Mouse (Mus musculus) ovary, postnatal 36 days (tissue): ENCODE measurements around the gene Ccdc40.

ENCODE experiments used
- DNase-seq: peaks from one replicate; pipeline ENCODE4 v3.0.0; 2022; ENCODE audit warnings: low spot score, mixed read lengths

Gene Ccdc40

DNA sequence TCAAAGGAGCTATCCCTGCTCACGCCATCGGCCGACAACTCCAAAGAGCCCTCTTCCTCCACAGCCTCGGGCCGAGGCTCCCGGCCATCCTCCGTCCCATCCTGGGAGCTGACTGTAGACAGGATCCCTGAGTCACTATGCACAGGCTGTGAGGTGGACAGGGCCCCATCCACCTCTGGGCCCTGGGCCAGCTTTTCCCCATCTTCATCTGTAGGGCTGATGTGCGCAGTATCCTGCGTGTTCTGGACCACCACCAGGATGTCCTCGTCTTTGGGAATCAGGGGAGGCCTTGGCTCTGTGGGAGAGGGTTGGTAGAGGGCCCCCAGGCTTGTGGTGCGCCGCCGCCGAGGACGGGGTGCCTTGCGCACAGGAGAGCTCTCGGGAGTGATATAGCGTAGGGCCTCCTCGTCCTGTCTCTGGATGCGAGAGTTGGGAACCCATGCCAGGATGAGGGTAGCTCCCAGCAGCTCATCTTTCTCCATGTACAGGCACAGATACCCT lies 19.5 kb upstream of the Ccdc40 start:
- DNase-seq, result no peak

DNA sequence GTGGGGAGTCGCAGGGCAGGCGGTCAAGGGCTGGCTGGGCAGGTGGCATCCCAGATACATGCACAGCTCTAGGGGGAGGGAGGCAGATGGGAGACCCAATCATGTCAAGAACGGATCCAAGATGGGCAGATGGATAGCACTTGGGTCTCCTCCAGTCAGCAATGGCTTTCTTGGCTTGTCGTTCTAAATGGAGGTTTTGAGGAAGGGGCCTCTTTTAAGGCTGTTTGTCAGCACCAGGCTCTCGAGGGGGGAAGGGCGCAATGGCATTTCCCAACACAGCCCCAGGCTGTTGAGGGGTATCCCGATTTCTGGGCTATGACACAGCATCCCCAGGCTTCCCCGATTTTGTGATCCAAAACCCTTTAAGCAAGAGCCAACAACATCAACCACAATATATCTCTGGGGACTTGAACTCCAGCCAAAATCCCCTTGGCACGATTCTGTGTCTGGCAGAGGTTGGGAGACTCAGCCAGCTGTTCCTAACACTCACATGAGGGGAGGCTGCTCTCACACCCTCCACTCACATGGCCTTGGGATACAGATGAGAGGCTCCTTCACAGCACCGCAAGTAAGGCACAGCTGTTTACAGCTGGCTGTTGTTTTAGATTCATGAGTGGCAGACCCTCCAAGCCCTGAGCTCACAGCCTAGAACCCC lies 18.9 kb upstream of the Ccdc40 start:
- no peak for DNase-seq

- DNase-seq, result peak; percentile 74
These were observed 17.9 kb upstream of the Ccdc40 start for GRCm38 (mm10) chr11:119210321-119211100.

- no peak for DNase-seq
These were observed 16.6 kb upstream of the Ccdc40 start for GRCm38 (mm10) chr11:119211604-119212309.

GRCm38 (mm10) chr11:119213166-119213885 lies 15.0 kb upstream of the Ccdc40 start:
- peak; percentile 28 for DNase-seq

DNA sequence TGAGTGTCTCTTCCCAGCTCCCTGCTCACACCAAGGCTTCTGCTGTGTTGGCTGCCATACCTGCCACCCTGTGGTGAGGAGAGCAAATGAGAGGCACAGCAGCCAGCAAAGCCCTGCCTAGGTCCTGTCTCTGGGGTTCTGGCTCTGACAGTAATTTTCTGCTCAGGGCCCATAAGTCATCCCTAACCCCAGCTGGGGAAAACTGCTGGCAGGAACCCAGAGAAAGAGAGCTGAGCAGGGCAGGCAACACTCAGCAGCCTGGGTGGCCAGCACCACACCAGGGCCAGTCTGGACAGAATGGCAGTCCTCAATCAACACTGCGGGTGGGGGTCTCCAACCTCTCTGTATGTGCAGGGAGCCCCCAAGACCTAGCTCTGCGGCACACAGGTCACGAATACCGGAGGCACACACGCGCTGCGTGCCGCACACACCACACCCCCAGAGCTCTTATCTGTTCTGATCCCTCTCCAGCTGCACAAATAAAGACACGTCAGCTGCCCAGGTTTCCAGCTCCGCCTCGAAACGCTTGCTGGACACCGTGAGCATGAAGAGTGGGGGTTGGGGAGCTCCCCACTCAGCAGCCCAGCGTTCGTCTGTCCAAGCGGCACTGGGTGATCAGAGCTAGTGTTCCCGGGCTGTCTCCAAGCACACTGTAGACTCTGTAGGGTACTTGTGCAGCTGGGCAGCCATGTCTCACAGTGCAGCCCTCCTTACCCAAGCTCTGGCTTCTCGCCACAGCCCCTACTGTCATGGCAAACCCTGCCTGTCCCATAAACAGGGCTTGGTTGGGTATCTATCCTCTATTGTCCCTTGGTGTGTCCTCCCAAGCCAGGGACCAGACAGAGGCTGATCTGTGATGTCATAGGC lies 13.1 kb upstream of the Ccdc40 start:
- peak; percentile 60 for DNase-seq

GRCm38 (mm10) chr11:119215905-119216507 lies 12.4 kb upstream of the Ccdc40 start:
- peak; percentile 54 for DNase-seq

- no peak for DNase-seq
These were observed 10.5 kb upstream of the Ccdc40 start for GRCm38 (mm10) chr11:119217861-119218260.

DNA sequence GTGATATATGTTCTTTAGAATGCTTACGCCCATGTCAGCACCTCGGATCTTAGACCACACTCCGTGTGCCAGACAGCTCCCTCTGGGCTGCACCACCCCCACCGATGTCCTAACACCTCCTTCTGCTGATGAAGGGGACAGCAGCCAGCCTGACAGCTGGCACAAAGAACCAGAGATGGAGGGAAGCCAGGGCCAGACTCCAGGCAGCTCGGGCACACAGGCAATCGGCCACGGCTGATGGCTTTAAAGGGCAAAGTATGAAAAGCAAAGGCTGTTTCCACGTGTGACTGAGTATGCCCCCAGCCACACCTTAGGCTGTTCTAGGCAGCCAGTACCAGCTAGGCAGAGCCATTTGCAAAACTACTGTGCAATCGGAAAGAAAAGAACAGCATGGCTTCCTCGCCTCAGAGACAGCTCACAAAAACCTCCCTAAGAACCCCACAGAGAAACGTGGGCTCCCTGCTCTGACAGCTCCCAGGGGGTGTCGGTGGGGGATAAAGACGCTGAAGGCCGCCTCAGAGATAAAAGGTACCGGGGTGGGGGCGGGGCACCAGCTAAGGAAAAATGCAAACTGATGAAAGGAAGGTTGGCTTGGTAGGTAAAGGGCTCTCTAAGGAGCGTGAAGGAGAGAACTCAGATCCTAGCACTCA lies 8.4 kb upstream of the Ccdc40 start:
- DNase-seq, result peak; percentile 61

DNA sequence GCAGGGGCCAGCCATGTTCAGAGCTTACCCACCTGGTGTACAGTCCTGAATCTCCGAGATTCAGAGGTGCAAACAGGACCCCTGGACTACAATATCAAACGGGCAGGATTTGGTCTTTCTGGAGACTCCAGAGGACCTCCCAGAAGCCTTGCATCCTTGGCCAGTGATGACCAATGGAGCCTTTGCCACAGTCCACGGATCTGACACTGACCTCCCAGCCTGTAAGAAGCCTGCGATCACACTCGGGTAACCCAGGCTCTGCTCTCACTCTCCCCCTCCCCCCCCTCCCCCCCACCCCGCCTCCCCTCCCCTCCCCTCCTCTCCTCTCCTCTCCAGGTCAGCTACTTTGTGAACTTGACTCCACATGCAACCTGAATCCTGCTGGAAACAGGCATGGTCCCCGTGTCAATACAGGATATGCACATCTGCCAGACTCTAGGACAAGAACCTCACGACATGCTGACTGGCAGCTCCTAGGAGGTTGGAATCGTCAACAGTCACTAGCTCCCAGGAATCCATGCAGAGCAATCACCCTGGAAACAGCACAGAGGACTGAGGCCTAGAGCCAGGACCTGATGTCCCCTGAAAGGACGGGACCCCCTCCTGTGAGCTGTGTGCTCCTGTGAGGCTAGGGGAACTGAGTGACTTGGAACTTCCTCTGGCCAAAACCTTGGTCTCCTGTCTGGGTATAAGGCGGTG lies 6.4 kb upstream of the Ccdc40 start:
- no peak for DNase-seq

GRCm38 (mm10) chr11:119223124-119223890 lies 5.1 kb upstream of the Ccdc40 start:
- peak; percentile 51 for DNase-seq

- no peak for DNase-seq
These were observed 3.4 kb upstream of the Ccdc40 start for GRCm38 (mm10) chr11:119224926-119225325.

DNA sequence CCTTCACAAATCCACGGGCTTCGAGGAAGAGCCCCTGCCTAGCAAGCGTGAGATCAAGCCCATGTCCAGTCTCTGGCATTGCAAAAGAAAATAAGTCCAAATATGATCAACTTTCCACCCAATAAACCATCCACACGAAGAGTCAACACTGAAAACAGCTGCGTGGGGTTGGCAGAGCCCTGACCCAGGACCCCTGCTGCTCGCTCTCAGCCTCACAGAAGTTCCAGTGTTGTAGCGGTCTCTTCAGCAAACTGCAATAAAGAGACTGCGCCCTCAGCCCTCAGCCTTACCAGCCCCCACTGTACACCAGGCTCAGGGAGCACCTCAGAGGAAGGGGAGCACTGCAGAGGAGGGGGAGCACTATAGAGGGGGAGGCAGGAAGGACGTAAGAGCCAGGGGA lies 2.7 kb upstream of the Ccdc40 start:
- DNase-seq, result no peak

DNA sequence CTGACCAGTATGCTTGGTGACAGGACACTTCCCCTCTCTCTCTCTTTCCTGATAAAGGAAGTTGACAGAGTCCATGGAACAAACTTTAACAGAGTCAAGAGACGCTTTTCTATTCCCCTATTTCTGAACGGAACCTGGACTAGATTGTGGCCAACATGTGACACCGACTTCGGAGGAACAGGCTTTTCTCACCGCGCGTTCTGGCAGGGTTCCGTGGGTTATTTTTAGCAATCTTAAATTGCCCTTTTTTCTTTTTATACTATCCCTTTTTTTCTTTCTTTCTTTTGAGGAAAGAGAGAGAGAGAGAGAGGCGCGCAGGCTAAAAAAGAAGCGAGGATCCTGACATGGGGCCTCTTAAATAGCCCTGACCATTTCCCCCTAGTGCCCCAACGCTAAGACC lies 781 bp upstream of the Ccdc40 start:
- DNase-seq, result no peak

- DNase-seq, result peak; percentile 57
These were observed 664 bp downstream of the Ccdc40 start for GRCm38 (mm10) chr11:119228846-119229626.

GRCm38 (mm10) chr11:119234770-119235169 lies 6.4 kb downstream of the Ccdc40 start:
- no peak for DNase-seq

GRCm38 (mm10) chr11:119235596-119235995 lies 7.2 kb downstream of the Ccdc40 start:
- no peak for DNase-seq

- no peak for DNase-seq
These were observed 8.0 kb downstream of the Ccdc40 start for GRCm38 (mm10) chr11:119236354-119236753.
